Mouse (Mus musculus): ENCODE results near the gene Alg11. TPM values are rescaled to one million over a fixed set of nuclear protein-coding genes. Genes with fewer than 3 reads are reported as not detected.

The Alg11 gene
- polyA plus RNA-seq, 1 experiment from 2014 or later, result 20.9 TPM

GRCm38 (mm10) chr8:22042515-22042914 is 18.0 kb upstream of the Alg11 start:
- Histone ChIP-seq H3K4me1 (peaks cover 14% of the 10 kb centered on the region; the same call in 1 of the 2 replicates), H3K9ac (no peak overlapping the region), H3K9me3 (no peaks in the 10 kb centered on the region), H3K36me3 (no peaks in the 10 kb centered on the region), H3K4me3 (no peak overlapping the region), H3K4me2 (replicated peaks) (no peak overlapping the region), H3K27ac (no peak overlapping the region), H3K27me3 (replicated peaks) (no peaks in the 10 kb centered on the region)
- 89% methylated on average over 3 of the region's 3 CpGs for WGBS
- ATAC-seq (ENCODE audit: low FRiP score, low read depth), result no peak

DNA sequence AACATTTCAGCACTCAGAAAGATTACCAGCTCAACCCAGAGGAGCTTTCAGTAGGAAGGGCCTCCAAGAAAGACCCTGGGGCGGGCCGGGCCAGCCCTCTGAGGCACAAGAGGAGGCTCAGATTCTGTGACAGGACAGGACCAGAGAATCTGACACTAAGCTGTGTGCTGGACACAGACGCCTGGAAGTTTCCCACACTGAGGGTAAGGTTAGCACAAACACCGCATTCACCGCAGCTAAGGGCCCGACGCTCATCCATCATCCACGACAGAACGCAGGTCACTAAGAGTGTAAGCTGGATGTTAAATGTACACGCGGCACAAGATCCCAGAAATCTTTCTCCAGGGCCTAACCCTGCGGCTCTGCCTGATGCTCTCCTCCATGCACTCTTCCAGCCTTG is 16.8 kb upstream of the Alg11 start:
- Histone ChIP-seq H3K9me3 (no peaks in the 10 kb centered on the region), H3K4me2 (replicated peaks) (no peak overlapping the region), H3K4me3 (no peak overlapping the region), H3K9ac (no peak overlapping the region), H3K36me3 (no peaks in the 10 kb centered on the region), H3K27ac (no peak overlapping the region), H3K27me3 (replicated peaks) (no peaks in the 10 kb centered on the region), H3K4me1 (peaks cover 14% of the 10 kb centered on the region; the same call in 1 of the 2 replicates)
- ATAC-seq (ENCODE audit: low FRiP score, low read depth), result peak; percentile 16; the same call in 1 of the 2 replicates
- WGBS, result 56% methylated on average over 12 of the region's 12 CpGs

GRCm38 (mm10) chr8:22047699-22048464 is 12.6 kb upstream of the Alg11 start:
- Histone ChIP-seq H3K27ac (no peak overlapping the region), H3K9ac (no peak overlapping the region), H3K4me3 (no peak overlapping the region), H3K9me3 (no peaks in the 10 kb centered on the region), H3K36me3 (no peaks in the 10 kb centered on the region), H3K4me1 (0 out of 2 replicates have a peak, but pooled peaks cover 7% of the 10 kb centered on the region), H3K27me3 (replicated peaks) (no peaks in the 10 kb centered on the region), H3K4me2 (replicated peaks) (no peak overlapping the region)
- ATAC-seq (ENCODE audit: low FRiP score, low read depth), result peak; percentile 58; the same call in 1 of the 2 replicates
- 50% methylated on average over 2 of the region's 2 CpGs for WGBS

DNA sequence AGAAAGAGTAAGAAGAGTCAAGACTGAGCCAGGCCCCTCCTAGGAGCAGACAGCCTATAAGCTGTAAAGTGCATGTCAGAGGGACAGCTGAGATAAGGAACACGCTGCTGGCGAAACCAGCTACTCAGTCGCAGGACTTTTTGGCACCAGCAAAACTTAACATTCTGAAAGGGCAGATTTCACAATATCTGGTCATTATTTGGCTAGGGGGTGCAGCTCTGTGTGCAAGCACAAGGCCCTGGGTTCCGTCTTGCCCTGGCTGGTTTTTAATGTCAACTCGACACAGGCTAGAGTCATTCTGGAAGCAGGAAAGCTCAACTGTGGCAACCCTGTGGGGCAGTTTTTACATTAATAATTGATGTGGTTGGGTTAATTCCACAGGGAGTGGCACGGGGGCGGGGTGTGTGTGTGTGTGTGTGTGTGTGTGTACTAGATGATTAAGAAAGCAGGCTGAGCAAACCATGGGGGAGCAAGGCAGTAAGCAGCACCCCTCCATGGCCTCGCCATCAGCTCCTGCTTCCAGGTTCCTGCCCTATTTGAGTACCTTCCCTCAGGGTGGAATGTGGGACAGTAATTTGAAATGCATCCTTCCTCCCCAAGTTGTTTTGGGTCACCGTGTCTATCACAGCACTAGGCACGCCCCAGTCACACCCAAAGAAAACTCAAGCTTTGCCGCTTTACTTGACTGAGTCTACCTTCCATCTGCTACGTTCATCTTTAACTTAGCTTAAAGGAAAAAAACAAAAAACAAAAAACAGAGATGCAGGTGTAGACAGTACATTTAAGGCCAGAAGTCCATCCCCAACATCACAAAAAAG is 5.6 kb upstream of the Alg11 start:
- Histone ChIP-seq H3K4me1 (peaks cover 3% of the 10 kb centered on the region; the same call in 1 of the 2 replicates), H3K4me2 (replicated peaks) (no peak overlapping the region), H3K4me3 (no peak overlapping the region), H3K9me3 (no peaks in the 10 kb centered on the region), H3K27ac (no peak overlapping the region), H3K9ac (no peak overlapping the region), H3K27me3 (replicated peaks) (no peaks in the 10 kb centered on the region), H3K36me3 (no peaks in the 10 kb centered on the region)
- no peak for ATAC-seq (ENCODE audit: low FRiP score, low read depth)
- WGBS, result 89% methylated on average over 12 of the region's 12 CpGs

- H3K36me3 ChIP-seq, result no peaks in the 10 kb centered on the region
- H3K4me2 ChIP-seq (replicated peaks), result no peak overlapping the region
- no peak overlapping the region for H3K27ac ChIP-seq
- no peak overlapping the region for H3K9ac ChIP-seq
- no peaks in the 10 kb centered on the region for H3K27me3 ChIP-seq (replicated peaks)
- no peak overlapping the region for H3K4me3 ChIP-seq
- H3K4me1 ChIP-seq, result peaks cover 3% of the 10 kb centered on the region; the same call in 1 of the 2 replicates
- 94% methylated on average over 2 of the region's 2 CpGs for WGBS
- H3K9me3 ChIP-seq, result no peaks in the 10 kb centered on the region
- no peak for ATAC-seq (ENCODE audit: low FRiP score, low read depth)
Observed at GRCm38 (mm10) chr8:22055492-22055877, 5.0 kb upstream of the Alg11 start.

DNA sequence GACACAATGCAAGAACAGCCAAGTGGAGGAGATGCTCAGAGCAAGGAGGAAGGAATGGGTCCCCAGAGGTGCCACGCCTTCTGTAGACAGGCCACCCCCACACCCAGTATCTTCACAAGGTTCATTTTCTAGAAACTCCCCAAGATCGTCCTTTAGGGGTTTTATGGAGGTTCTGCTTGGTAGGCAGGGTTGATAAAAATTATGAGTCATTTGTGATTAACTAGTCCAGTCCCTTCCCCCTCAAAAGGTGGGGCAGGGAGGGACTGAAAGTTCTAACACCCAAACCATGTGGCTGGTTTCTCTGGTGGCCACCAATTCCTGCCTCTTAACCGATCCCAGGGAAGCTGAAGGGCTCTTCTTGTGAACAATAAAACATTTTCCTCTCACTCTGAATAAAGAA is 3.7 kb upstream of the Alg11 start:
- Histone ChIP-seq H3K4me2 (replicated peaks) (no peak overlapping the region), H3K9me3 (no peaks in the 10 kb centered on the region)
- ATAC-seq (ENCODE audit: low FRiP score, low read depth), result no peak

DNA sequence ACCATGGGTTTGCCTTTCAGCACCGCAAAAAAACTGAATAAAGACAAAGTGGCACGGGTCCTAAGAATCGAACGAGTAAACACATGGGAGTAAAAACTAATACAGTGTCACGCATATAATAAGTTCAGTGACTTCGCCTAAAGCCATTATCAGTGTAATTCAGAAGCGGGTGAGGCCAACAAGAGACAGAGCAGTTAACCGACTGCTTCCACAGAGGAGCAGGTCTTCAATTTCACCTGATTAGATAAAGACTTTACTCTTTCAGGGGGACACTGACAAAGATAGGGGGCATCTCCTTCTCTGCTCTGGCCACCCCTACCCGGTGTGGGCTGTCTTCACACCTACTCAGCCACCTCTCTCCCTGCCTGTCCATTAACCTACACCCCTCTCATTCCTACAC is 2.2 kb upstream of the Alg11 start:
- peaks cover 7% of the 10 kb centered on the region; the same call in 1 of the 2 replicates for H3K4me1 ChIP-seq
- H3K9me3 ChIP-seq, result no peaks in the 10 kb centered on the region
- no peaks in the 10 kb centered on the region for H3K27me3 ChIP-seq (replicated peaks)
- H3K4me3 ChIP-seq, result no peak overlapping the region
- H3K9ac ChIP-seq, result no peak overlapping the region
- no peaks in the 10 kb centered on the region for H3K36me3 ChIP-seq
- 83% methylated on average over 9 of the region's 9 CpGs for WGBS
- no peak for ATAC-seq (ENCODE audit: low FRiP score, low read depth)
- H3K27ac ChIP-seq, result no peak overlapping the region
- H3K4me2 ChIP-seq (replicated peaks), result no peak overlapping the region

More for the DNA sequence above, 3.7 kb upstream of the Alg11 start:
- no peaks in the 10 kb centered on the region for H3K27me3 ChIP-seq (replicated peaks)
- no peak overlapping the region for H3K4me3 ChIP-seq
- H3K4me1 ChIP-seq, result peaks cover 7% of the 10 kb centered on the region; the same call in 1 of the 2 replicates
- 88% methylated on average over 3 of the region's 3 CpGs for WGBS
- H3K36me3 ChIP-seq, result no peaks in the 10 kb centered on the region
- H3K9ac ChIP-seq, result no peak overlapping the region
- no peak overlapping the region for H3K27ac ChIP-seq

DNA sequence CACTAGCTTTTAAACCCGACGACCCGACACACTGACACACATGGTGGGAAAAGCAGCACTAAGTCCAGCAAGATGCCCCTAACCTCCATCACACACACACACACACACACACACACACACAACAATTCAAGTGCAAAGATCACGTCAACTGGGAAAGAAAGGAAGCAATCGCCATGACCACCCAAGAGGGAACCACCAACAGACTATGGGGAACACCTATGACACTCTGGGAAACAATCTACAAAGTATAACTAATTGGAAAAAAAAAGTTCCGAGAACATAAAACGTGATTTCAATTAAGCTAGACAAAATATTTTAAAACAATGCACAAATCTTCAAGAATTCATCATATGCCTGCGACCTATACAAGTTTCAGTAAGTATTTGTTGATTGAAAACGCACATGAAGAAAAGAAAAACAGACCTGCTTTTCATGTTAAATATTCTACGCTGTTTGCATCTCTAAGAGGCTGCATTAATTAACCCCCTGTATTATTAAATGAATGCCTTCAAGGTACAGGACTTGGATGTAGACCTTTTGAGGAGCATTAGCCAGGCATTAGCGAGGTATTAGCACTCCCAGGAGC is 1.3 kb upstream of the Alg11 start:
- H3K4me1 ChIP-seq, result peaks cover 7% of the 10 kb centered on the region; the same call in 1 of the 2 replicates
- ATAC-seq (ENCODE audit: low FRiP score, low read depth), result 0 out of 2 replicates have a peak, but pooled peaks have one; percentile 0
- no peak overlapping the region for H3K27ac ChIP-seq
- peak overlapping the region; percentile 85 for H3K4me2 ChIP-seq (replicated peaks)
- peak overlapping the region; percentile 66 for H3K4me3 ChIP-seq
- H3K27me3 ChIP-seq (replicated peaks), result no peaks in the 10 kb centered on the region
- WGBS, result 39% methylated on average over 11 of the region's 11 CpGs
- H3K9ac ChIP-seq, result peak overlapping the region; percentile 66; the same call in 1 of the 2 replicates
- no peaks in the 10 kb centered on the region for H3K9me3 ChIP-seq
- peaks cover 2% of the 10 kb centered on the region; the same call in 1 of the 2 replicates for H3K36me3 ChIP-seq

DNA sequence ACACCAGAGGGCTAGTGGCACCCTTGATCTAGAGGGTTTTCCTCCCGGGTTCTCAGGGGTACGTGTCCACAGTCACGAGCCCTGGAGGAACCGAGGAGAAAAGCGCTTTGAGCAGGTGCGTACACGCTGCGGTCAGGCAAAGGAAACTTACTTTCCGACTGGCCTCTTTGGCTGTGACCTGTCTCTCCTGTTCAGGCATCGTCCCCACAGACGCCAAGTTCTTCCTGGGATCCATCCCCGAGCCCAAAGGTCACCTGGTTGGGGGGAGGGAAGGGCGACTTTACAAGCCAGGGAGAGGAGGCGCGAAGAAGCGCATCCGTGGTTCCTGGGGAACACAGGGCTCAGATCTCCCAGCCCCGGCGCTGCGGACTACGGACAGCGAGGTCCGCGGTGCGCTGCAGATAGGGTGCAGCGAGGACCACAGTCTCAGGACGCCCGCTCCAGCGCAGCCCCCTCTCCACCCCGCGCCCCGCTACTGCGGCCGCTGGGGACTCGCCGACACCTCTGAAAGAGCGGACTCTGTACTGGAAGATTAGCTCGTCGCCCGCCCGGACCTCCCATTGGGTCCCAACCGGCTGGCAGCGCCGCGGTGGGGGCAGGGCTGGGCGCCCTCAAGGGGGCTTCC is 588 bp upstream of the Alg11 start, which contains the start of gene Atp7b:
Gene Atp7b (minus strand): TSS at position 485 of the 625 bp plus-strand sequence.
- Histone ChIP-seq H3K4me1 (peaks cover 7% of the 10 kb centered on the region; the same call in 1 of the 2 replicates), H3K27me3 (replicated peaks) (no peaks in the 10 kb centered on the region), H3K9ac (peak within 1 kb of the TSS; percentile 66), H3K36me3 (peaks cover 7% of the 10 kb centered on the region), H3K4me2 (replicated peaks) (peak within 1 kb of the TSS; percentile 85), H3K9me3 (no peaks in the 10 kb centered on the region), H3K4me3 (peak within 1 kb of the TSS; percentile 66), H3K27ac (no peak within 1 kb of the TSS)
- ATAC-seq (ENCODE audit: low FRiP score, low read depth), result peak; percentile 93
- under 1% methylated on average over 37 of the region's 46 CpGs for WGBS

GRCm38 (mm10) chr8:22061126-22061525 is 605 bp downstream of the Alg11 start:
- H3K27me3 ChIP-seq (replicated peaks), result no peaks in the 10 kb centered on the region
- peak overlapping the region; percentile 66 for H3K4me3 ChIP-seq
- no peak for ATAC-seq (ENCODE audit: low FRiP score, low read depth)
- WGBS, result 6% methylated on average over 3 of the region's 3 CpGs
- peaks cover 19% of the 10 kb centered on the region for H3K36me3 ChIP-seq
- H3K9me3 ChIP-seq, result no peaks in the 10 kb centered on the region
- H3K4me2 ChIP-seq (replicated peaks), result peak overlapping the region; percentile 85
- H3K4me1 ChIP-seq, result peaks cover 7% of the 10 kb centered on the region; the same call in 1 of the 2 replicates
- H3K9ac ChIP-seq, result 0 out of 2 replicates have a peak overlapping the region, but pooled peaks have one; percentile 45
- H3K27ac ChIP-seq, result no peak overlapping the region

DNA sequence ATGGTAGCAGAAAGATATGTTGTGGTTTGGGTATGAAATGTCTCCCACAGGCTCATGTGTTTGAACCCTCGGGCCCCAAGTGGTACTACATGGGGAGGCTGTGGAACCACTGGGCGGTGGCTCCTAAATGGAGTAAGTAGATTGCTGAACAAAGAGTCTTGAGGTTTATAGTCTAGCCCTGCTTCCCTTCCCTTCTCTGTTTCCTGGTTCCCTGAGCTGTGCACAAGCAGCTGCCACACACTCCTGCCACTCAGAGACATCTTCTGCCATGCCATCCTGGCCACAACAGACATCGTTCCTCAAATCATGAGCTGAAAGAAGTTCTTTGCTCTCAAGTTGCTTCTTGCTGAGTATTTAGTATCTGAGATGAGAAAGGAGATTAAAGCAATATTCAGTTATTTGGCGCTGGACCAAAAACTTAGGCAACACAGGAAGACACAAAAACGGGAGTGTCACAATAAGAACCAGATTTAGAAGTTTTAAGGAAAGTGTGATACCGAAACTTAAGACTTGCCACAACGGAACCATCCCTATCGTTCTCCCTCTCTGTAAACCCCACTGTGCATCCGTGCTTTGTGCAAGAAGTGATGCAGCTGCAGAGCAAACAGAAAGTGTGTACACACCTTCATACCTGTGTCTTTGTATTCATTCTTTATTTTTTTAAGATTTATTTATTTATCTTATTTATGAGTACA is 18.9 kb downstream of the Alg11 start:
- no peaks in the 10 kb centered on the region for H3K27me3 ChIP-seq (replicated peaks)
- no peak overlapping the region for H3K4me3 ChIP-seq
- H3K36me3 ChIP-seq, result no peaks in the 10 kb centered on the region
- no peak for ATAC-seq (ENCODE audit: low FRiP score, low read depth)
- H3K9ac ChIP-seq, result no peak overlapping the region
- 88% methylated on average over 9 of the region's 9 CpGs for WGBS
- H3K9me3 ChIP-seq, result no peaks in the 10 kb centered on the region
- H3K4me2 ChIP-seq (replicated peaks), result no peak overlapping the region
- no peaks in the 10 kb centered on the region for H3K4me1 ChIP-seq
- no peak overlapping the region for H3K27ac ChIP-seq

All from neural tube, embryonic 12.5 days (tissue).